Mouse (Mus musculus) mesoderm, embryonic 11.5 days (tissue): Measurements from ENCODE around the gene Pmch.

Experiments
- DNase-seq: peaks from one replicate; pipeline ENCODE4 v3.0.0-alpha.2; 2012; ENCODE audit warnings: low read depth, low spot score

Pmch gene

DNA sequence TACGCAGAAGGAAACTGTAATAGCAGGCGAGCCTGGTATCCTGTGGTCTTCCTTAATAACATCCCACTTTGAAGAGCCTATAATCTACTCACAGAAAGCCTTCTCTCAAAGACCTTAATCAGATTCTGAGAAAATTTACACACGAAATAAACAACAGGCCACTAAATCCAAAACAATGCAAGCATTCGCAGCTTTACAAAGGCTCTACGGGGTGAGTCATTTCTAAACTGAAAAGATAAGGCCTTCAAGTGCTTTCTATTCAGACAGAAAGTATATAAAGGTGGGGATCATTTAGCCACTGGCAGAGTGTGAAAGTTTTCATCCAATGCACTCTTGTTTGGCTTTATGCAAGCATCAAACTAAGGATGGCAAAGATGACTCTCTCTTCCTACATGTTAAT lies at the start of gene Pmch:
TSS of gene Pmch (plus strand) at position 301 of the 400 bp plus-strand sequence.
- DNase-seq, result no peak

DNA sequence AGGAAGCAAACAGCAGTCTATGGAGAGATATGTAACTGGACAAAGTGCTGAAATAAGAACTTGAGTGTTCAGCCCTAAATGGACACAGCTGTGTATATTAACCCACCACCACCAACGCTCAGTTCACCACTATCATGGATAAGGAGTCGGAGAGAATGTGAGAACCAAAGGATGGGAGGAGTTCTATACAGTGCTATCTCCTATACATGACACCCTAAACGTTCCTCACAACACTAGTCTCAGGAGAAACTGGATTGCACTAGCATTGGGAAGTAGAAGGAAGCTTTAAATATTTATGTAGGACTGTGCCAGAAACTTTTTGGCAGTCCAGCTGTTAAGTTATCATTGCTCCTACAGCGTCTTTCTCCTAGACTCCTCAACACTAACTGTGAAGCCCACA lies 46.6 kb upstream of the Pmch start:
- DNase-seq, result no peak

DNA sequence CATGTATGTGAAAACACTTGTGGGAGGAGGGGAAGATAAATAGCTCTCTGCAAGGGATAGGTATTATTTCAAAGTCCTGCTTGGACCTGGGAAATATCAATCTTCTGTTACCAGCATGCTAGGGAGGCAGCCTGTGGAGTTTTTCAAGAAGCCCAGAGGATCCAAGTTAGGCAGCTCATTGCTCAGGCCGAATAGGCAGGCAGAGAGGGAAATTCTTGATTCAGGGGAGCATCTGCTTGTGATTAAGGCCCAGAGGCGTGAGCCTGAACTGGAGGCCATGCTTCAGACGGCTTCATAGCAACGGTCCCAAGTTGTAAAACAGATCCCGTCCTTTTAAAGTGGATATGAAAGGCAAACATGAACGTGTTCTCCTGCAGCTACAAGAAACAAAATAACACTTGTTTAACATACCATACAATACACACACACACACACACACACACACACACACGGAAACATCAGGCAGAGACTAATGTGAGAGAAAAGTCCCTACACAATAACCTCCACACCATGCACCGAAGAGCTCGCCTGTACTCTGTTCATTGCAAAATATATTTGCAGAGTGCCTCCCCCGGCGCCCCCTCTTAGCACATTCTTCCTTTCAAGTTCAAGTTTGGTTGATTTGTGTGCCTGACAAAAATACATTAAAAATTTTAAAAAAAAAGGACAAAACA lies 44.6 kb upstream of the Pmch start:
- peak; percentile 87 for DNase-seq

DNA sequence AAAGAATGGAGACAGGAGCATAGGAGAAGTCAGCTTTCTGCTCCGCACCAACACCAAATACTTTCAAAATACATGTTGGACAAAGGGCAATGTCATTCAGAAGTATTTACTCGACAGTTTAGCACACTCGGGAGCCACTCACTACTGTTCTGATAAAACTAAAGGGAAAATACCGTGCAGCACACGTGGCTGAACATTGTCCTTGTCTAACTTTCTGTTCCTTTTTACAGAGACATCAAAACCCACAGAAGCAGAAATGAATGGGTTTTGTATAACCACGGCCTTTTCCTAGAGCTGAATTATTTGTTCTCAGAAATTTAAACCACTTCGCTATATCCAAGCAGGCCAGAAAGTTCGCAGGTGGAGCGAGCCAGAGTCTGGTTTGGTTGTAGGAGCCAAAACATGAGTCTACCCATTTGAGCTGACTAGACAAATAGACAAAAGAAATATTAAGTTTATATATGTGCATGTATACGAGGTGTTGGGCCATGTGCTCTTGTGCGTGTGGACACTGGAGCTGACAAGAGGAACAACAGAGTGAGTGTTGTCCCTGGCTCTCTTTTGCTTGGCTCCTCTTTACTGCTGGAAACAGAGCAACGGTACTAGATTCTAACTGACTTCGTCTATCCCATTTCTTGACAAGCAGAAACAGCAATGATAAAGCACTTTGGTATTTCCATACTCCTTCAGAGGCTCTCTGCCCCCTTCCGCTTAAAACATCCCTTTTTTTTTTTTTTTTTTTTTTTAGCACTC lies 36.5 kb upstream of the Pmch start:
- DNase-seq, result no peak

DNA sequence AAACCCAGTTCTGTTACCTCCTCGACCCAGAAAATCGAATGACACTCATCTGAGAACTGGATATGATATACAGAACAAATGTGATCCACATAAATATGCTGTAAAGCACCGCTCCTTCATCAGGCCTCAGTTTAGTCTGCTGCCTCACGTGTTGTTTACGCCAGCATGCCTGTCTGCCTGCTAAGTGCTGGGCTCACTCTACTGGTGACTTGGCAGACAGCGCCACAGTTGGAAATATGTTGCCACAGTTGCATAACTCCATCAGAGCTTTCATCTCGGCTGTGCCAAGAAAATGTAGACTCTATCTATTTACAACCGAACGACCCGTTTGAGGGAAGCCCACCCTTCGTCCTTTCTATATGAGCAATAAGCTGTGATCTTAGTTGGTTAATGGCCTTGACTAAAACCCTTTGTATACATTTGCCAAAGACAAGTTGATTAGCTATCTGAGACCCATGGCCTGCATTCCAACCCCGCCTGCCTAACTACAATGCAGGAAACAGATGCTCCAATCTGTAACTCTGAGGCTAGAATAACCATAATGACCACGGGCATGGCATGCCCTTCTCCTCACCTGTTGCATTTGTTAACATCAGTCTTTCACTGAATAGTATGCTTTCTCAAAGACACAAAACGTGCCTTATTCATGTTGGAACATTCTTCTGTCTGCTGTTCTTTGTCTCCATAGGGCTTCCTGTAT lies 33.8 kb upstream of the Pmch start:
- DNase-seq, result no peak

DNA sequence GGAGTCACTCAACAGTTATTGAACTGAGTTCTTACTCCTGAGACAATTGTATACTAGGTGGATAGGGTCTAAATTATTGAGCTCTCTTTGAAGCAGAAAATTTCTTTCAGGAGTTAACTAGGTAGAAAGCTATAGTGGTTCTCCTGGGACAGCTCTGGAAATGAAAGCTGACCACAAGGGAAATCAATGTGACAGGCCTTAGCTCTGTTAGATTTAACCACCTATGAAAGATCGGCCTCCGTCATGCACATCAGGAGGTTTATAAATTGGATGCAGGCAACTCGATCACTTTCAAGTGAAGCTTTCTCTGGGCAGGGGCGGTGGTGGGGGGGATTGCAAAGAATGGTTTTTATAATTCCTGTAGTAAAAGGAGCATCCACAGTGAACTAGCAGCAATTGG lies 27.4 kb upstream of the Pmch start:
- no peak for DNase-seq

DNA sequence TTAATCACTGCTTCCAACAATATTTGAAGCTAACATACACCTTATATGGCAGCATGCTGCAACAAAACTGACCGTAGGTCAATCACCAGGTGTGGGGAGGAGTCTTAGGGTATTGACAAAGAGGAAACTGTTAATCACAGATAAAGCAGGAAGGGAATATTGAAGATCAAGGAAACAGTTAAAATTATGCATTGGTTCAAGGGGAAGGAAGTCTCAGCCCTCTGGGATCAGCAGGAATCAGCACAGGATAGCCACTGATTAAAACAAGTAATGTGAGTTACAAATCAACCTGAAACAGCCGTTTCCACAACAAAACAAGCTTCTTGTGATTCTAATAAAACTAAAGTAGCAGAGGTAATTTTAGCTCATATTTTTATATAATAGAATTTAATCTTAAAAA lies 26.0 kb upstream of the Pmch start:
- no peak for DNase-seq

DNA sequence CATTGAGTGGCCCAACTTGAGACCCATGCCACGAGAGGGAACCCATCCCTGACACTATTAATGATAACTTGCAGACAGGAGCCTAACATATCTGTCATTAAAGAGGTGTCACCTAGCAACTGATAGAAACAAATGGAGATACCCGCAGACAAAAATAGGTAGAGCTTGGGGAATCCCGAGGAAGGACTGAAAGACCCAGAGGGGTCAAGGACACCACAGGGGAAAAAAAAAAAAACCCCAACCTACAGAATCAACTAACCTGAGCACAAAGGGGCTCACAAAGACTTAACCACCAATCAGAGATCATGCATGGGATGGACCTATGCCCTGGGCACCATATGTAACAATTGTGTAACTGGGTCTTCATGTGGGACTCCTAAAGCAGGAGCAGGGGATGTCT lies 23.5 kb upstream of the Pmch start:
- DNase-seq, result no peak

DNA sequence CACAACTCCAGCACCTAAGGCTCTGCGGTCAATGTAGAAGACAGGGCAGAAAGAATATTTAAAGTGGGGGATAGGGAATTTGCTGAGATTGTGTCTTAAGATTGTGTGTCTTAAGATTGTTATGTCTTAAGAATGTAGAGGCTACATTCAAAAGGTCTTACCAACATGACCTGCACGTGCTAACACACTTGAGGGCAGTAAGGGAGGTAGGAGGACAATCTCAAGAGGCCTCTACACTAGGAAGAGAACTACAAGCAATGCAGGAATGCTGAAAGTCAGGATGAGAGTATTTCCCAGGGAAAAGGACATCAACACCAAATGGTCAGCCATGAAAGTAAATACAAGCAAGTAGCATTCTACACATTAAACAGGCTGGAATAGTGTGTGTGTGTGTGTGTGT lies 15.3 kb downstream of the Pmch start:
- no peak for DNase-seq

DNA sequence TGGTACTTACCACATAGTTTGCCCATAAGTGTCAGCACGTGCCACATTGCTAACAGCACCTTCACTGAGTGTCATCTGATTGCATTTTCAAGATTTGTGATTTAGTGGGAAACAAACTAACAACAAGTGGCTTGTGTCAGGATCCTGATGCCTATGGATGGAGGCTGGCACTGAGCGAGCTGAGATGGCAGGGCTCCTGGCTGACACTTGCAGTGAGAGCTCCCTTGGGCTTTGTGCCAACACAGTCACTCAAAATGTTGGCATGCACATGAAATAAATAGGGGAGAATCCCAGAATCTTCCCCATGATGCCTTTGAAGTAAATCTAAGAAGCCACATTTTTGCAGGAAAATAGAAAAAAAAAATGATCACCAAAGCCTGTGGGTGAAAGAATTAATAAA lies 22.4 kb downstream of the Pmch start:
- DNase-seq, result no peak

DNA sequence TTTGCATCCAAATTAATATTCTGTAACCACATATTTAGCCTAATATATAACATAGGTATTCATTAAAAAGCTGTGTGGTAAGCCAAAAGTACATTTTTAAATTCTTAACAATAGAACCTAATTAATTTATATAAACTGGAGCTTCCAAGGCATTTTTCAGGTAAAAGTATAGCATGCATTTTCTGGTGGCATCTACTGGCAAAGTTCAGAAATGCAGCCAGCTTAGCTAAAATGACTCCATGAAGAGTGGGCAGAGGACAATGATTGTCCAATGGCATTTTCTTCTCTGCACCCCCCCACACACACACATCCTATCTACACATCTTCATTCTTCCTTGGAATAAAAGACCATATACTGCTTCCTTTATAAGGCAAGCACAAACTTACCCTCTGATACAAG lies 28.8 kb downstream of the Pmch start:
- DNase-seq, result no peak

DNA sequence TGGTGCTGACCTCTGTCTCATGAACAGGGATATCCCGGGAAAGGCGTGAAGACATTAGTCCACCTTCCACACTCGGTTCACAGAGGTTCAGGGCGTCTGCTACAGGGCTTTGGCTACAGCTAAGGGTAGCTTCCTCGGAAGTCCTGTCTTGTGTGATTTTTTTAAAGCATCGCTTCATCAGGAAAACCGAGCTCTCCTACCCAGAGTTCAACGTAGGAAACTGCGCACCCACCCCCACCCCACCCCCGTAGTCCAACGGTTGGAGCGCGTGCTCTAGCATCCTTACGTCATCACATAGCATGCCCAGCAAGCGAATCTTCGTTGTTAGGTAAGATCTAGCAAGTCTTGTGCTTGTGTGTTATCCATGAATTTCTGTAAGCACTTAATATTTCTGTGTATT lies 44.8 kb downstream of the Pmch start:
- DNase-seq, result no peak
